Mouse (Mus musculus) CD4-positive helper T cell, adult 2 months (primary cell): Measurements from ENCODE around the gene St3gal4.

Experiments
- DNase-seq: peaks from one replicate; pipeline ENCODE4 v3.0.0-alpha.2; 2012; ENCODE audit warnings: low read depth, missing footprints, low spot score

The St3gal4 gene

DNA sequence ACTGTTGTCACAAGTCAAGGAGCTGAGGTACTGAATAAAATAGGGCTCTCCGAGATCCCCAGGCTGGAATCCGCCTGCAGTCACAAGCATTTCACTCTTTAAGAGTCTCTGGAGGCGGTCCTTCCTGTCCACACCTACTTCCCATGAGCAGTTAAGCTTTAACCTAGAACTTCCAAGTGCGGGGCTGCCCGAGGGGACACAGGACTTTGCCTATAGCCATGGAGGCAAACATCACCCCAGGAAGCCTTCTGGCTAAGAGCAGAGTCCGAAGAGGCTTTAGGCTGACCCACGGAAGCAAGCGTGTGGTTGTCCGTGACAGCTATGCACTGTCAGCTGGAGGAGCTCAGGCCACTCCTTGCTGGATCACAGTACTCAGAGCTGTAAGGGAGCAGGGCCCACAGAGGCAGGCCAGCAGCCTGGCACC, 9.9 kb upstream of the St3gal4 start:
- no peak for DNase-seq

DNA sequence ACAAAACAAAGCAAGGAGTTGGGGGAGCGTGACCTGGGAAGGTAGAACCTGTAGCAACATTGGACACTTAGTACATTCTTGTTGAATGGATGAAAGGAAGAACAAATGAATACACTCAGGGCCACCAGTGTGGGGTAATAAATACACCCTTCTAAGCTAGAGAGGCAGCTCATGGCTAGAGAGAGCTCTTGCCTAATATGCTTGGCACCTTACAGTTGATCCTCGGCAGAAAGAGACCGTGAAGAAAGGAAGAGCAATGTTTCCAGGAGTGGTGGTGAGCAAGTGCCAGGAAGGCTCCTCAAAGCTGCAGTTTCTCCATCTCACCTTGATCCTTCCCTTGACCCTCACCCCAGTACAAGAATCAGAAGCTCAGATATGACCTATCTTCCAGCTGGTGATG, 9.5 kb upstream of the St3gal4 start:
- no peak for DNase-seq

DNA sequence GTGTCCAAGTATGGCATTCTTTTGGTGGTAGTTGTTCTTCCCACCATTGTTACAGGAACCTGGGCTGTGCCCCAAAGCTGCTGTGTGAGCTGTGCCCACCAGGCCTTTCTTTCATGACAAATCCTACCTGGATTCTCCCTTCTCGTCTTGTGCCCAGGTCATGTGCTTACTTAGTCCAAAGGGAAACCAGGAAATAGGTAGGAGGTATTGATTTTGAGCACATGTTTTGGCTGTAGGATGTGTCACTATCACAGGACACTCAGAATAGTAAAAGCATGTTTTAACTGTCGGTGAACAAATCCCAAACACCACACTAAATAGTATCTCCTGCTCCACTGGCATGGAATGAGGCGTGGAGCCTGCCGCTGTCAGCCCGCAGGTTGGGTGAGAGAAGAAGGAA, 8.5 kb upstream of the St3gal4 start:
- no peak for DNase-seq

DNA sequence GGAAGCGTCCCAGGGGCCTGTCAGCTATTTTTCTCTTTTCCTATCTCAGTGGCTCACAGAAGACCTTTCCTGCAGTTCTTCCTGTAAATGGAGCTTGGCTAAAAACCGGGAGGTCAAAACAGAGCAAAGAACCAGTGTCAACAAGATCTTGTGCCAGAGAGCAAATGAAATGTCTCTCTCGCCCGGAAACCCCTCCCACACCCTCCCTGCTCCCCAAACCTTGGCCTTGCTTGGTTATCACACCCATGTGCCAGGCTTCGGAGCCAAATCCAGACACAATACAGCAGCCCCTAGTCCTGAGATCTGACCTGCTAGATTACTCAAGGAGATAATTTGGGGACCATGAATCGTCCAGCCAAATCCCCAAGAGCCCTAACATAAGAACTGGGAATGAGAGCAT, 8.1 kb upstream of the St3gal4 start:
- no peak for DNase-seq

DNA sequence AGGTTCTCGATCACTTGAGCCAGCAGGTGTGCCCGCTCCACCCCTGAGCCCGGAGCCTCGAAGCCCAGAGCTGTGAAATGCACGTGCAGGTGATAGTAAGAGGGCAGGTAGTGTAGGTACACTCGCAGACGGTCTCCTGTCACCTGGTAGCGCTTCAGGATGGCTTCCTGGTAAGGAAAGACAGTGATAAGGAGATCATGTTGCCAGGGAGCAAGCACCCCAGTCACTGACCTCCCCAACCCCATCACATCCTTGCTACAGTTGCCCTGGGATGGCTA, 5.5 kb upstream of the St3gal4 start:
- DNase-seq = no peak

DNA sequence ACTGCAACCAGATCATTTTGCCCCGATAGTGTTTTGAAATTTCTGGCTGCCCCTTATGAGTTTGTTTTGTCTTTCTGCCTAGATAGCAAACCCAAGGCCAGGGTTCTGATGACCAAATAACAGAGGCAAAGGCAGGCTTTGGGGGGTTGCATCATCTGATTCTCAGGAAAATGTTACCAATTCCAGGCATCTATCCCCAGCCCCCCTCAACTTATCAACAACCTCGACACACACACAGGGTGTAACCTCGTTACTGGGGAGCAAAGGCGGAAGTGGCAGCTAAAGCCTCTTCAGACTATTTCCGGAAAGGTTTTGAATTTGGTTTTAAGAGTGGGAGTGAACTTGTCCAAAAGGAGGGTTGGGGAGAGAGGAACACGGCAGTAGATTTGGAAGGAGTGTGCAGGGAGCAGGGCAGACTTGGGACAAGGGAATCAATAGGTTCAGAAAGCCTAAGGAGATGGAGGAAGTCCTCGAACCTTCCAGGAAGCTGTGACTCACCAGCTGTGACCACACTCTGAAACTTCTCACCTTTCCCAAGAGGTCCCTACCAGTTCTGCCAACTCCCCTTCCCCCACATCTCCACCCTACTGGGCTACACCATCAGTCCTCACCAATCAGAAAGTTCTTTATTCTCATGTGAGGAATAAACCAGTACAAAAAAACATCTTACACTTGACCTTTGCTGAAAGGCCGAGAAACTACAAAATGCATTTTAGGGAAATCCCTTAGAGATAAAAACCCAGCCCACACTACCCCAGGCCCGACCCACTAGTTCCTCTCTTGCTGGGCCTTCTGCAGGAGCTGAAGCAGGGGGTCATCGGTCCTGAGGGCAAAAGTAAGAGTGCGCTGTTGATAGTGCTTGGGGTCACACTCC, 5.0 kb upstream of the St3gal4 start:
- peak; percentile 61 for DNase-seq

DNA sequence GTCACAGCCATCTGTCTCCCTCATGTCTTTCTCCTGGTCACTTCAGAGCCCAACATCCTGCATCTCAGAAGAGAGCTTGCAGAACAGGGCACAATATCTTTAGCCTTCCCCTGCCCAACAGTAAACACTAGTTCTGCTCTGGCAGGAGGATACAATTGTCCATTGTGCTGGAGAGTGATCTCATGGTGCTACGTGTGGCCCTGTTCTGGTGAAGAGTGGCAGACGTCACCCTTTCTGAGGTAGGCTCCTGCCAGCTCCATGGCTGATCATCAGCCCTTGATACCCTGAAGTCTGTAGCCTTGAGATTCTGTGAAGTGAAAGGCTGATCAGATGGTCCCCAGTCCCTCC, 4.4 kb upstream of the St3gal4 start:
- no peak for DNase-seq

DNA sequence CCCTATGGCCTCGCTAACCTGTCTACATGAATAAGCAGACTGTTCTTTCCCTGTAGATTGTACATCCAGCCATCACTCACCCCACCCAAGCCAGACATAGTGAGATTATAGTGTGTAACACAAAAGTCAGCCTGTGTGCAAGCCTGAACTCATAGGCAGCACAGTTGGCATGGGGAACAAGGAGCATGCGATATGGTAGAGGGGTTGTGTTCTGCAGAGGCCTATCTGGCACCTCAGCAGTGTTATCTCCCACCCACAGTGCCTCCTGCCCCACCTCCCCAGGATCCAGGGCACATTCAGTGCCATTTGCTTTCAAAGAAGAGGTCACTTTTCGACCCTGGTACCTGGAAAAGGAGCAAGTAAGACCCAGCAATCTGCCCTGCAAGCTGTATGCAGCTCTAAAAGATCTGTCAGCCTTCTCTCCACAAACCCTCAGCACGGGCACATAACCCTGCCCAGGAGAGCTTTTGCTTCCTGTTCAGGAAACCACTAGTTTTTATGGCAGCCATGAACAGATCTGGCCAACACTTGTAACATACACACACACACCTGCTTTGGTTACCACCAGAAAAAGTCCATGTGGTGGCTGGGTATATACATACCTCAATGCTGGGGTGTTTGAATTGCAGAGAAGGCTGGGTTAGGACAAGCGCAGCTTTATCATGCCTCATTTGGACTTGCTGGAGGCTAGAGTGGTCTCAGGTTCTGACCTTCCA, 3.6 kb upstream of the St3gal4 start:
- DNase-seq = peak; percentile 31

DNA sequence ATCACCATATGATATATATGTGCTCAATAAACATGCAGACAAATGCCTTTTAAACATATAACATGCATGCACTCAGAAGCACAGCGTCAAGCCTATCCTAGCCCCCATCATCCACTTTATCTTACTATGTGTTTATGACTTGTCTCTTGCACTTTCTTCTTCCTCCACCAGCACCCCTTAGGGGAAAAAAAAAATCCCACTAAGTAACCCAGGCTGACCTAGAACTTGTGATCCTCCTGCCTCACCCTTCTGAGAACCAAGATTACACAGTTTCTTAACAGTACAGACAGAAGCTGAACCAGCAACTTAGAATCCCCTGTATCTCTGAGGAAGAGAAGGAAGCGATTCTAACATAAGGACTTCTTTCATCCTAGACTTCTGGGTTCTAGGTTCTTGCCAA, 505 bp downstream of the St3gal4 start:
- no peak for DNase-seq

DNA sequence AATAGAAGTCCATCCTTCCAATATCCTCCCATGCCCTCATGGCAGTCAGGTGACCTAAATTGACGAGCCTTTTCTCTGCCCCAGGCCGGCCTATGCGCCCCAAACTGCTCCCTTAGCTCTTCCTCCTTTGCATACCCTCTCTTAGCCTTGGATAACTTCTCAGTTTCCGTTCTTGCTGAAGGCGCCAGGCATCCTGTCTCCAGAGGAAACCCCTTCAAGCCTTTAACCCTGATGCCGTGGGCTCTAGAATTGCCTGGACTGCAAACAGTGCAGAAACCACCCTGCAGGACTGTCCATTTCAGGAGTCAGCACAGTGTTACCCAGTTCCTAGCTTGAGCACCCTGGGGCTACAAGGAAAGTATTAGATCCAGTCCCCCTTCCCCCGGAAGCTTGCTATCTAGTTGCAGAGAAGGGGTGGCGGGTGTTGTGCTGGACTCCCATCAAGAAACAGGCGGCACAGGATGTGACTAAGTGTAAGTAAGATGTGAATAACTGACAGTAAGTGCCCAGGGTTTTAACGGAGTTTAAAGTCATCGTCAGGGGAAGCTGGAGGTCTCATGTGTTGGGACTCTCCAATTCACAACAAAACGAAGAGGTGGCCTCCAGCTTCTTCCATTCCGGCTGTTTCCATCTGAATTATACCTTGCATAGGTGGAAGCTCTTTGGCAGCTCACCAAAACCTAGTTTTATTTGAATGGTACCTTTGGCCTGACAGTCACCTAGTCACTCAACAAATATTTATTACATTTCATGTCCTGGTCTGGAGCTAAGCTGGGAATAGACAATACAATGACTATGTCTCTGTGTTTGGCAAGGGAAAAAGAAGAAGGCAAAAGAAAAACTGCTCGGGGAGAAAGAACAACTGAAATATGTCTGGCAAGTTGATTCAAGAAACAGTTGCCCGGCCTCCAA, 1.4 kb downstream of the St3gal4 start:
- peak; percentile 62 for DNase-seq

DNA sequence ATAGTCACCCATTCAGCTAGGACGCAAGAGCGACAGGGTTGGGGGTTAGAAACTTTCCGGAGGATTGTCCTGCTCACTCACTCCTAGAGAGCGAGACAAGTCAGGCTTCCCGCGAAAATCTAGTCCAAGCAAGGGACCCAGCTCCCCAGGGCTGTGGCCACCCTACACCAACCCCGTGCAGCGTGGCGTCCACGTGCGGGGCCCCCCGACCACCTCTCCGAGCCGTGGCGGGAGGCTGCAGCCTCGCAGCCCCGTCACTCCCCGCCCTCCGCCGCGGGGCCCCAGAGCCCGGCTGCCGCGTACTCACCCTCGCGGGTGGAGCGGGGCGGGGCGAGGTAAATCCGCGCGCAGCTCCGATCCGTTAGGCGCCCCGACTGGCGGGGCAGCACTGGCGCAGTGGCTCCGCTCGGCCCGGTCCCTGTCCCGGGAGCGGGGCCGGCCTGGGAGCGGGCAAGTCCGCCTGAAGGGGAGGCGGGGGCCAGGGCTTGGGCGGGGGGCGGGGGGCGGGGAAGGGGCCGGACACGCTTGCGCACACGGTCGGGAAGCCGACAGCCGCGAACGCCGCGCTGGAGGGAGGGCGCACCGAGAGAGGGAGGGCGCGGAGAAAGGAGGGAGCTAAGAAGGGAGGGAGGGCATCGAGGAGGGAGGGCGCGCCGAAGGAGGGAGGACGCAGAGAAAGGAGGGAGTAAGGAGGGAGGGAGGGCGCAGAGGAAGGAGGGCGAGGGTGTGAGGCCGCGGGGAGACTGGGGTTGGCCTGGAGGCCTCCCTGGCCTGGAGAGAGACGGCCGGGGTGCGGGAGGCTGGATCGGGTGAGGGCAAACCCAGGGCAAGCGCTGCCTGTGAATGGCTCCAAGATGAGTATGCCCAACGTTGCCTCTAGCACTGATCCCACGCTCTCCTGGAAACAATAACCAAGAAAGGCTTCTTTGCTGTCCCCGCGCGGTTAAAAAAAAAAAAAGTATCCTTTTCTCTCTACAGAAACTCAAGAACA, 2.4 kb downstream of the St3gal4 start:
- peak; percentile 88 for DNase-seq

DNA sequence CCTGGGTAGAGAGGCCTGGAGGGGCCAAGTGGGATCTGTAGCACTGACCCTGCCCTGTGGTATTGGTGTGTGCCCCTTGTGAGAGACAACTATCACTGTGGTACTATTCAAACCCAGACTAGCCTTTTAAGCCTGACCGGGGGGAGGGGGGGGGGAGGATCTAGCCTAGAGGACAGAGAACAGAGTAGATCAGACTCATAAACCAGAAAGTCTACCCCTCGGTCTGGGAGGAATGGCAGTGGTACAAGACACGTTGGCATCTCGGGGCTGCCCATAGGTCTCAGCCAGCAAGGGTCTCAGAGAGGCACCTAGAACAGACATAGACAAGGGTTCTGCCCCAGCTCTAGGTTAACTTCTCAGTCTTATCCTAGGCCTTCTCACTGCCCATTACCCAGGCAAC, 3.3 kb downstream of the St3gal4 start:
- peak; percentile 18 for DNase-seq

DNA sequence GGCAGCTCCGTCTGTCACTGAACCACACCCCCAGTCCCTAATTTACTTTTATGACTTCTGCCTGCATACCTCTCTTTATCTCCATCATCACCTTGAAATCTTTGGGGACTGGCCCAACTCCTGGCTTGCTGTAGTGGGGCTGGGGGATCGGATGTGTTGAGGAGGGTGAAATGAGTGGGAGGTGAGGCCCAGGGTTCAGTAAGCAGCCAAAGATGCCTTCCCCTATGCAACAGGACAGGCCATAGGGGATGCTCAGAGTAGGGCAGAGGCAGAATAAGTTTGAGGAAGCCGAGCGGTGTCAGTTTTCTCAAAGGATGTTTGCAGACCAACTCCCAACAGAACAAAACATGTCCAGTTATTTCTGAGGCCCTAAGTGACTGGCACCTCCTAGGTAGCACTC, 3.8 kb downstream of the St3gal4 start:
- no peak for DNase-seq

DNA sequence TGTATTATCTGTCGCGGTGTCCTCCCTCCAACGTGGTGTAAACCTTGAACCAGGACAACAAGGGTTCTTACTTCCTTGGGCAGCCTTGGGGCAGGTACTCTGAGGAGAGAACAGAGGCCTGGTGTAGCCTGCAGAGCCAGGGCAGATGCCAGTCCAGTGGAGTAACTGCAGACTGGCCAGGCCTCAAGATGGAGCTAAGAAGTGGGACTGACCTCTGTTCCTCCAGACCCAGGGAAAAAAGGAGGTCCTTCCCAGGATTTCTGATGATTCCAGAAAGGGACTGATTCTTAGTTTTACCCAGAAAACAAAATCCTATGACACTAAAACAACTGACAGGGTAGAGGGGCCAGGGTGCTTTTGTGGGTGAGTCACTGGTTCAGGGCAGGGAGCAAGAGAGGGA, 4.8 kb downstream of the St3gal4 start:
- DNase-seq = no peak

DNA sequence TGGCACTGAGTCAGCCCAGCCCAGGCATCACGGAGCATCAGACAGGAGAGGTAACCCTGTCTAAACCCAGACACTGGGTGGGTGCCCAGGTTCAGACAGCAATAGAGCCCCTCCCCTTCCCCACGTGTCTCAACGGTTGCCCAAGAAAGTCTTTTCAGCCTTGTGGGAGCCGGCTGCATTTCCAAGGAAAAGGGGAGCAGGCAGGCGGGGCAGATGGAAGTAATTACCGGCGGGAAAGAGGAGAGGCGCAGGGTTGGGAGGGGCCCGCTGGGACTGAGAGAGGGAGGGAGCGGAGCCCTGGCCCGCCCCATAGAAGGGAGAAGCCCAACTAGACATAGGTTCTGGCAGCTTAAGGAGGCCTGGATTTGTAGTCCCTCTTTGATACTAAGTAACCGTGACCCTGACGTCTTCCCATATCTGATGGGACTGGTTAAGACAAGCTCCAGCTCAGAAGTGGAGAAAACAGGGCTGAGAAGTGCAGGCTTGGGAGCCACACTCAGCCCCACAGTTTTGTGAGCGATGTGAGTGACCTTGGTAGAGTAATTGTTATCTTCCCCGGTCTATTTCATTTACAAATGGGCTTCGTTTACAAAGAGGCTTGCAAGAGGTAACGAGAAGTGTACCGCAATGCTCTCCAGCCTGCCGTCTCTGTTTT, 7.0 kb downstream of the St3gal4 start:
- no peak for DNase-seq

DNA sequence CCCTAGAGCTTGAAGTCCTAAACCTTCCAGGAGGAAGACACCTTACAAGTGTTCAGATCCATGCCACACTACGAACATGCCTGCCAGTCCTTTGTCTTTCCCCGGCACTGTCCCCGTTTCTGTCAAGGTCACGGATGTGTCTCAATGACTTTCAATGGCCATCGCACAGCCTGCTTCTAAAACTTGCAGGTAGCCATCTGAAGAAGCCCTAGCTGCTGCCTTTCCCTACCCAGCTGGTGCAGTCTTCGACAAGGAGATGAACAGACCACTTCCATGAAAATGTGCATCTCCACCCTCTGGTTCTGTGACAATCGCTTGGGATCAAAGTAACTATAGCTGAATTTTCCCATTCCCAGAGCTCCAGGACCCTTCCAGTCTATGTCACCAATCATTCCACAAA, 7.6 kb downstream of the St3gal4 start:
- DNase-seq = no peak

DNA sequence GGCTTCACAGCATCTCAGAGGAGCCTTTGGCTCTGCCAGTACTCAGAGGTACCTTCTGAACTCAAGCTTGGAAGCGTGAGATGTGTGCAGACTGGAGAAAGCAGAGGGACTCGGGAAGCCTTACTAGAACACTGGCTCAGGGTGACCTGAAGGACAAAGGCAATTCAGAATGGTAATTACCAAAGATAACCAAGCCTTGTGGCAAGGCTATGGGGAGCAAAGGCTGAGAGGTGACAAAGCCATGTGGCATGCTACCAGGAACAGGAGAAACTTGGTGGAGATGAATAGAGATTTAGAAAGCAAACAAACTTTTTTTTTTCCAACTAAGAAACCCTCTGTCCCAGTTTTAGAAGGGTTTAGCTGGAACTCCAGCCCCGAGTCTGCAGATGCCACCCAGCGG, 8.5 kb downstream of the St3gal4 start:
- DNase-seq = no peak

DNA sequence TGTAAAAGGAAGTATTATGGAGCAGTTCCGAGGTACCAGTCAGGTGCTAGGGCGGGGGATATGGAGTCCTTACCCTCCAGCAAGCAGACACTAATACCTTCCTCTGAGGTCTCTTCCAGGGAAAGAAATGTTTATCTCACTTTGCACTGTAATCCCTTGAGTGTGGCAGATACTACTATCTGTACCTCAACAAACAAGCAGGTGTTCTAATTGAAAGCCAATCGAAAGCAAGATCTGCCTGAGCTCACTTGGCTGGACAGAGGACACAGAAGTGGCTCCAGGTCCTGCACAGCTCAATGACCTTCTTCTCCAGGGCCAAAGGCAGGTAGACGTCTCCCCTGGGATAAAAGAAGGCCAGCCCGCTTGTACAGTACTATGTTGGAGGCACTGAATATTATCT, 9.0 kb downstream of the St3gal4 start:
- no peak for DNase-seq

DNA sequence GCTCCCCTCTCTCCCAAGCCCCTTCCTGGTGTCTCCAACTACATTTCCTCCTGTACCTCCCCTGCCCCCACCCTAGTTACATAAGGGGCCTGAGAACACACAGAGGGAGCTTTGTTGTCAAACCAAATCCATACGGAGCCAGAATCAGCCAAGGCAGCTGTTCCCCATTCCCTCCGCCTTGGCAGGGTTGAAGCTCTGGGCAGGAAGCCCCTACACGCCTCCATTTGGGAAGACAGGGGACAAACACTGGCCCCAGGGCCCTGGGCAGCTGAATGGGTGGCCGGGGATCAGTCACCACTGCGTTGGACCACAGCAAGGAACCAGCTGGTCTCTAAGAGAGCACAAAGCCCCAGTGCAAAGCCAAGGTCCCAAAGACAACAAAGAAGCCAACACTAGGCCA, 10.2 kb downstream of the St3gal4 start:
- DNase-seq = no peak

DNA sequence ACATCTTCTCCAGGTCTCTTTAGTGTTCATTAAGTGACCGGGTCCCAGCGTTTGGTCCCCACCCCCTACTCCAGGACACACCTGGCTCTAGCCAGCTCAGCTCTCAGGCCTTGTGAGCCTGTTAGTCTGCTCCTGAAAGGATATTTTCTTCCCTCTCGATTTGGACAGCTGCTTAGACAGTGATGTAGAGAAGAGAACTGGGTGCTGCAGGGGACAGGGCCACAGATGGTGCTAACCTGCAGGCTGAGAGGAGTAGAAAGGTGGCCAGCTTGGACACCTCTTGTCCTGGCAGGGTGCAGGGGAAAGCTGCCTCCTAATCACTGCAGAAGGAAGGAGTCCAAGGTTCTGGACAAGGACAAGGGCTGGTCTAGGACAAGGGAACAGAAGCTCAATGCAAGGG, 11.0 kb downstream of the St3gal4 start:
- no peak for DNase-seq

DNA sequence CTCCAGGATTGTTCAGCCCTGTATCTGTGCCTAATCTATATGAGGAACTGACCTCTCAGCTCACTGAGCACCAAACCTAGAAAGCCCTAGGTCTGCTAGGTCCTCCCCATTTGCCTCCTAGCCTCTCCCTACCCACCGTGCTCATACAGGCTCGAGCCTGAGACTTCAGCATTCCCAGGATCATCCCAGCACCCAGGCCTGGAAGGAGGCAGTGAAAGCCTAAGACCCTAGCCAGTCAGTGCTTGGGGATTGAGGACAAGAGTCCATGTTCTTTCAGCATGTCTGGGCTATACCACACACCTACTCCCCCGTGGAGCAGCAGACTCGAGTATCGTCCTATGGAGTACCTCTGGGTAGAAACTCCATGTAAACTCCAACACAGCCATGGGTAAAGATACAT, 11.7 kb downstream of the St3gal4 start:
- DNase-seq = no peak
